Mouse (Mus musculus) layer of hippocampus, adult 11-12 months (tissue): Measurements from ENCODE around the gene Ttc21a.

Source experiments
- DNase-seq: peaks from one replicate; pipeline ENCODE4 v3.0.0; 2022; ENCODE audit warnings: low spot score

Ttc21a gene

DNA sequence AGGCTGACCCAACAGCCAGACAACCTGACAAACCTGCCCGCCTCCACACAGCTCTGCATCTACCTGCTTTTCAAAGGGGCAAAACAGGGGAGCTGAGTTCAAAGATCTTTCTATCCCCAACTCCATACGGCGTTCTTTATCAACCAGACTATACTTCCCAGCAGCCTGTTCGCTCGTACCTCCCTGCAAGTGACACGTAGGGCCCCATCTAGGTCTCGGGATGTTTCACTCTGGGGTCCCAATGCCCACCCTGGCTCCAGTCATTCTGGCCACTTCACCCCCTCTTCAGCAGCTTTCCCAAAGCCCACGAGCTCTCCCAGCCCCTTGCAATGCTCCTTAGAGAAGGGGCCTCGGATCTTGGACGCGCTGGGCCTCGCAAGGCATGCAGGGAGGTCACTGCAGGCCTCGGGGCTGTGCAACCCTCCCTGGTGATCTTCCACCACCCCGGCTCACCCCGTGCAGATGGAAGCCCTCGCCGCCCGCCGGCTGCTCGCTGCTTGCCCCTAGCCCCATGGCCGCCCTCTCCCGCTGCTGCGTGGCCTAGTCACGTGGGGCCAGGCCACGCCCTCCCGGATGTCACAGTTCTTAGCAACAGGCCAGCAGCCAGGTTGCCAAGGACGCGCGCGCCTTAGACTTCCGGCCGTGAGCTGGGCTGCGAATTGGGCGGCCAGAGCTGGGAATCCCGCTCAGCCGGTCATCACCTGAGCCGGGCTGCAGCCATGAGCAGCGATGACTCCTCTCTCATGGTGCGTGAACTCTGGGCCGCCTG lies at the start of gene Ttc21a, which contains the start of gene Gorasp1:
Gene Ttc21a, plus strand, starts transcription at position 602 of the 769 bp plus-strand sequence.
Gene Gorasp1, minus strand, starts transcription at position 561 of the 769 bp plus-strand sequence.
- DNase-seq = peak; percentile 94

- no peak for DNase-seq
Measured at GRCm38 (mm10) chr9:119888843-119889246, 48.6 kb upstream of the Ttc21a start.

DNA sequence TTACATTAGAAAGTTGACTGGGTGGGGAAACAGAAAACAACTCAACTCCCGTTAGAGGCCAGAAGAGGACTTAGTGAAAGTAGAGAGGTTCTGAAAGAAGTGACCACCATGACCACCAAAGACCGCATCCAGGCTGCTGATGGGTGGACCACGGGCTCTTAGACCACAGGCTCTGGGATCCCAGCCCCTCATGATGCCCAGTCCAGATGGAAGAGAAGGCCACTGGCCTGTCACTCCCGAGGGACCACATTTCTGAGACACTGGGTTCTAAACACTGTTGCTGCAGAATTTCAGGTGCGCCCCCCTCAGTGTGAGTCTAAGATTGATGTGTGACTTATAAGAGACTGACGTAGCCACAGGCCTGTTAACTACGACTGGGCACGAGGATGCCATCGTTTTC lies 48.0 kb upstream of the Ttc21a start:
- no peak for DNase-seq

- peak; percentile 45 for DNase-seq
Measured at GRCm38 (mm10) chr9:119890692-119891091, 46.7 kb upstream of the Ttc21a start.

- DNase-seq = no peak
Measured at GRCm38 (mm10) chr9:119893881-119894280, 43.5 kb upstream of the Ttc21a start.

DNA sequence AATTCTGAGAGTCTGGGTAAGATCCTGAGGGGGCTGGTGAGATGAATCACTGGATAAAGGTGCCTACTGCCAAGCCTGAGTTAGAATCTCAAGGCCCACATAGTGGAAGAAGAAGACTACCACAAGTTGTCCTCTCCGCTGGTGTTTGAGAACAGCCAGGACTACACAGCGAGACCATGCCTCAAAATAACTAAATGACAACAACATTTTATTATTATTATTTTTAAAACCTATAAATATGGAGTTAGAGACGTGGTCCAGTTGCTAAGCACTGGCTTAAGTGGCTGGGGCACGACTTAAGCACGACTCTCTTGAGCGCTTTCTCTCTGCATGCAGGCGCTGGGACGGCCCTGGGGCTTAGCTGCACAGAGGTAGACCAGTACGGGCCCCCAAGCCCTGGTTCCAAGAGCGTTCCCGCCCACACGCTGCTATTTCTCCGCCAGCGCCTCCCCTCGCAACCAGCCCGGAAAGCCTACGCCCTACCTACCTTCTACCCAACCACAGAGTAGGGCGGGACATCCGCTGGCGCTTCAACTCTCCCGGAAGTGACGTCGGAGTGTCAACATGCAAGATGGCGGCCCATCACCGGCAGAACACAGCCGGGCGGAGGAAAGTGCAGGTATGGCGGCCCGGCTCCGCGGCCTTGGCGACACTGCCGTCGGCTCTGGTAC lies 42.9 kb upstream of the Ttc21a start, which contains the start of gene Wdr48:
Gene Wdr48, plus strand, starts transcription at position 540 of the 671 bp plus-strand sequence.
- peak; percentile 98 for DNase-seq

DNA sequence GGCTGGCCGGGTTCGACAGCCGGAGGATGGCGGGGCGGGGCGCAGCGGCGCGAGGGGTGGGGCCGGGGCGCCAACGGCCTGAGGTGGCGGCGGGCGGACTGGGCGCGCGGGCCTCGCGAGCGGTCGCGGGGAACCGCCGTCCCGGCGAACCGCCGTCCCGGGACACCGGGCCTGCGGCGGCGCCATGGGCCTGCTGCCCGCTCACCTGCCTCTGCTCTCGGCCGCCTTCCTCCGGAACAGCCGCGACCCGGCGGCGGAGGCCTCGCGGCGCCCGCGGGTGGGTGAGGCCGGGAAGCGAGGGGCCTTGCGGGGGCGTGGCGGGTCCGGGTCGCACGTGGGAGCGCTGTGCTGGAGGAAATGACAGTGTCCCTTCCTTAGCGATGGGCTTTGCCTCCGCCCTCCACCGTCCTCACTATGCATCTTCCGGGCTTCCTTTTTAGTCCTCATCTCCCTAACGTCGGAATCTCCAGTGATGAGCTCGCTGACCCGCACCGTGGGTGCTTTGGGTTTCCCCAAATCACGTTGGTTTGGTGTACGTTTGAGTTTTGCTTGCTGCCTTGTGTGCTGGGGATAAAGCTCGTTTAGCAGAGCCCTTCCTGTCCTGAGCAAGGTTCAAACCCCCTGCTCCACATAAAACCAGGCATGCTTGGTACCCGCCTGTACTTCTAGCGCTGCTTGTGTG lies 42.2 kb upstream of the Ttc21a start:
- DNase-seq = no peak

DNA sequence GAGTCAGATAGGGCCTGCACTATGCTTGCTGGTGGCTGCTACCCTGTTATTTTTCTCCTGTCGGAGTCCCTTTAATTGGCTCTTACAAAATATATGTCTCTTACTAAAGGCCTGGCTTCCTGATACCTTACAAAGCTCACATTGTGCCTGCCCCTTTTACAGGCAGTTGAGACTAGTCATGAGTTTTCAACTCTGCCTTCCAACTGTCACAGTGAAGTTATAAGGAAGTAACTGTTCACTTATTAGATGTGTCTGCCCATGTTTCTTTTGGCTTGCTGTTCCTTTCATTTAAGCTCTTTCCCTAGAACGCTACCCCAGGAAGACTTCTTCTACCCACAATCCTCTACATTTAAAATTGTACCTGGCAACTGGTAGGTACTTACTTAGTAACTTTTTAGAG lies 38.0 kb upstream of the Ttc21a start:
- no peak for DNase-seq

- no peak for DNase-seq
Measured at GRCm38 (mm10) chr9:119902410-119903151, 34.8 kb upstream of the Ttc21a start.

- no peak for DNase-seq
Measured at GRCm38 (mm10) chr9:119908708-119909107, 28.7 kb upstream of the Ttc21a start.

- no peak for DNase-seq
Measured at GRCm38 (mm10) chr9:119909931-119910330, 27.5 kb upstream of the Ttc21a start.

GRCm38 (mm10) chr9:119913087-119913838 lies 24.1 kb upstream of the Ttc21a start:
- no peak for DNase-seq

- DNase-seq = no peak
Measured at GRCm38 (mm10) chr9:119919858-119920257, 17.5 kb upstream of the Ttc21a start.

DNA sequence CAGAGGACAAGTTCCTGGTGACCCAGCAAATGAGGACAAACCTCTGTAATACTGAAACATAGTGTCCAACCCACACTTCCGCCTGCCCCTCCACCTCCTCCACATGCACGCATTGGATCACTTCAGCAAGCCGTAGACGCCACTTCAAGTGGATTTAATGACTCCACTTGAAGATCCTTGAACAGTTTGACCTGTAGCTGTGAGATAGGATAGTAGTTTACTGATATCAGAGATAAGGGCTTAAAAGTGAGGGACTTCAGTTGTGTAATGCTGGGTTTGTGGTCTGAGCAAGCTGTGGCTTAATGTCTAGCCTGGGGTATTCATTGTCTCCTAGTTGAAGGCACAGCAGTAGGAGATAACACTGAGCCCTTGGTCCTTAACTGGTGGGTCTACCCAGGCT lies 13.9 kb upstream of the Ttc21a start:
- no peak for DNase-seq

DNA sequence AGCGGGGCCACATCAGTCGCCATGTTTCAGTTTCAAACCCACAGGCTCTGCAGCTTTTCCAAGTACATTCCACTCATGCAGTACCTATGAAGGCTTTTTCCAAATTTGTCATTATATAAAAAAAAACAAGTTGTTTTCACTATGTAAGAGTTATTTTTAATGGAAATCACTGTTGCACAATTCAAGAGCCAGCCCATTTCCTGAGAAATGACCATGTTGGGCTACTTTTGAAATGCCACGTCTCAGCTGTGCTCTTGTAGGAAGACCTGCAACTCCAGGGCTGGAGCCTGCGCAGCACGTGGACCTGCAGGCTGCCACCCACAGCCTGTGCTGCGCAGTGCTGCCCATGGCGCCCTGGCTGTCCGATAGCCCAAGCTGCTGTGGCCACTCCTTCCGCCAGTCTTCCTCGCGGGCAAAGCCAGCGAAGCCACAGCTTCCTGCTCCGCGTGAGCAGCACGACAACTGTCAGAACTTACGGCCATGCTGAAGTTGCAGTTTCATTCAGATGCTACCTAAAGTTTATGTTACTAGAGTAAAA lies 12.2 kb upstream of the Ttc21a start:
- DNase-seq = no peak

GRCm38 (mm10) chr9:119925729-119926128 lies 11.7 kb upstream of the Ttc21a start:
- DNase-seq = no peak

- DNase-seq = no peak
Measured at GRCm38 (mm10) chr9:119926497-119926896, 10.9 kb upstream of the Ttc21a start.

GRCm38 (mm10) chr9:119932358-119932757 lies 5.0 kb upstream of the Ttc21a start:
- no peak for DNase-seq

GRCm38 (mm10) chr9:119933675-119934074 lies 3.7 kb upstream of the Ttc21a start:
- no peak for DNase-seq

DNA sequence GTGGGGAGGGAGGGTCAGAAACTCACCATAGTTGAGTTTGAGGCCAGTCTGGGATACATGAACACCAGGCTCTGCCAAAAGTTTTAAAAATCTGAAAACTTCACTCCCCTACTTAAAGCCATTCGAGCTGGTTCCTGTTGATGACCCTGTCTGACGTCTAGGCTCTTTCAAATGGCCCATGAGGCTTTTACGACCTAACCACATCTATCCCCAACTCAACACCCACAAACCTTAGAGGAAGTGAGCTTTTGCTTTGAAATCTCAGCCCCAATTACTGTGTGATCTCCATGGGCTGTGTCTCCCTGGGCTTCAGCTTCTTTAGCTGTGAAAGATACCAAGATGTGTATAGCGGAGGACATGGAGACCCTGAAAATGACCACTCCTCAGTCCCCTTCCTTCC lies 1.1 kb downstream of the Ttc21a start:
- DNase-seq = no peak

DNA sequence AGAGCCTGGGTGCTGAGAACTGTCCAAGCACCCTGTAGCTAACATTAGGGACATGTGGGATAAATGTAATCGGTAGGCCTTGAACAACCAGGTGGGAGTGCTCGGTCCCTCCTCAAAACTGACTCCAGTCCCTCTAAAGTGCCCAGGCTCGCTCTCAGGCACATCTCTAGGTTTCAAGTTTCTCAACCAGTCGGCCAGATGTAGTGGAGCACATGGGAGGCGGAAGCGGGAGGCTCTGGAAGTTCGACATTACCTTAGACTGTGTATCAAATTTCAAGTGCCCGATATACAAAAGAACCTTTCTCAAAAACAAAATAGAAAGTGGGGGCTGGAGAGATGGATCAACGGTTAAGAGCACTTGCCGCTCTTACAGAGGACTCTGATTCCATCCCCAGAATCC lies 2.2 kb downstream of the Ttc21a start:
- DNase-seq = no peak
